Mouse (Mus musculus): ENCODE results near the gene Iqcc. TPM values are rescaled to one million over a fixed set of nuclear protein-coding genes. Genes with fewer than 3 reads are reported as not detected.

Gene Iqcc
- total and polyA plus RNA-seq, 3 experiments, result 13.0 to 30.9 (median 19.7) TPM

DNA sequence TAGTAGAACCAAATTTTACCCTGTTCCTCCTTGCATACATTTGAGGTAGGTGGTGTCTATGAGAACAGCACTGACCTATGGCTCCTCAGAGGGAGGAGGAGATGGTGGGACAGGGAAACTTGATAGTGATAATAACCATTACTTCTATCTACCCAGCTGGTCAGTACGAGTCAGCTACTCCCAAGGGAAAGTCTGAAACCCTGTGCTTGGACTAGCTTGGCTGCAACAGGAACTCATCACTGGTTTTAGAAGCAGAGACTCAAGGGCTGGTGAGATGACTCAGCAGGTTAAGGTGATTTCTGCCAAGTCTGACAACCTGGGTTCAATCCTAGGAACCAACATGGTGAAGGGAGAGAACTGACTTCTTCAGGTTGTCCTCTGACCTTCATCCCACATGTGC, 29.8 kb upstream of the Iqcc start:
- Histone ChIP-seq H3K9ac (ENCODE audit: low read depth, low read length) (no peak overlapping the region), H3K27ac (no peak overlapping the region), H3K4me3 (no peak overlapping the region), H3K79me2 (replicated peaks; ENCODE audit: control insufficient read depth, insufficient read depth, low read length) (no peaks in the 10 kb centered on the region), H3K36me3 (ENCODE audit: control insufficient read depth, insufficient read depth, low read length) (peaks cover 3% of the 10 kb centered on the region; the same call in 1 of the 2 replicates), H3K4me1 (ENCODE audit: control insufficient read depth, insufficient read depth, low read length) (no peaks in the 10 kb centered on the region), H3K27me3 (ENCODE audit: control insufficient read depth, insufficient read depth, low read length) (no peaks in the 10 kb centered on the region)
- intact Hi-C loops (cut with DNase I), result no loop called here
- no peak for DNase-seq
- no peak for TF ChIP-seq POLR2A (IDR thresholded peaks at IDR 0.05; ENCODE audit: insufficient read depth, low read depth, low read length)
- no peak for TF ChIP-seq EP300 (IDR thresholded peaks at IDR 0.05; ENCODE audit: insufficient read depth, low read depth, low read length)
- TF ChIP-seq CTCF (IDR thresholded peaks at IDR 0.05), result no peak
- WGBS, result 42% methylated on average over 1 of the region's 1 CpGs

GRCm38 (mm10) chr4:129645204-129645603, 26.3 kb upstream of the Iqcc start:
- 78% methylated on average over 6 of the region's 6 CpGs for WGBS
- H3K4me1 ChIP-seq (ENCODE audit: control insufficient read depth, insufficient read depth, low read length), result no peaks in the 10 kb centered on the region
- DNase-seq, result no peak
- no peak overlapping the region for H3K9ac ChIP-seq (ENCODE audit: low read depth, low read length)
- intact Hi-C loops (cut with DNase I), result no loop called here
- no peaks in the 10 kb centered on the region for H3K36me3 ChIP-seq (ENCODE audit: control insufficient read depth, insufficient read depth, low read length)
- H3K79me2 ChIP-seq (replicated peaks; ENCODE audit: control insufficient read depth, insufficient read depth, low read length), result no peaks in the 10 kb centered on the region
- H3K4me3 ChIP-seq, result no peak overlapping the region
- no peak overlapping the region for H3K27ac ChIP-seq
- H3K27me3 ChIP-seq (ENCODE audit: control insufficient read depth, insufficient read depth, low read length), result no peaks in the 10 kb centered on the region
- TF ChIP-seq CTCF (IDR thresholded peaks at IDR 0.05), result no peak
- no peak for TF ChIP-seq EP300 (IDR thresholded peaks at IDR 0.05; ENCODE audit: insufficient read depth, low read depth, low read length)
- TF ChIP-seq POLR2A (IDR thresholded peaks at IDR 0.05; ENCODE audit: insufficient read depth, low read depth, low read length), result no peak

DNA sequence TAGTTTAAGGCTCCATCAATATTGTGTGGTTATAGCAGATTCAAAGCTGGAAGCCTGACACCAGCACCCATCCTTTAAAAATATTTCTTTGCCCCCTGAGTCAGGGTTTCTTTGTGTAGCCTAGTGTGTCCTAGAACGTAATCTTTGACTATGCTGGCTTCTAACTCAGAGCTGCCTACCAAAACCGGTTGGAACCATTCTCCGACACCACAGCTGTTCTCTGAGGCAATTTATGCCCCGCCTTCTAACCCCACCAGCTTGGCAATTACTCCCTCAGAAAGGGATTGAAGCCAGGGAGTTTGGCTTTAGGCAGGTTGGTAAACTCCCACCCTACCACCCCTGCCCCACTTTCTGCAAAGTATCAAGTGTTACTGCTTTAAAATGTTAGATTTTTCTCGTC, 22.9 kb upstream of the Iqcc start:
- Histone ChIP-seq H3K79me2 (replicated peaks; ENCODE audit: control insufficient read depth, insufficient read depth, low read length) (no peaks in the 10 kb centered on the region; the same call in 1 of the 2 replicates), H3K9ac (ENCODE audit: low read depth, low read length) (no peak overlapping the region), H3K4me3 (no peak overlapping the region), H3K27me3 (ENCODE audit: control insufficient read depth, insufficient read depth, low read length) (no peaks in the 10 kb centered on the region), H3K27ac (no peak overlapping the region; the same call in 1 of the 2 replicates), H3K36me3 (ENCODE audit: control insufficient read depth, insufficient read depth, low read length) (peaks cover 4% of the 10 kb centered on the region; the same call in 1 of the 2 replicates), H3K4me1 (ENCODE audit: control insufficient read depth, insufficient read depth, low read length) (peaks cover 2% of the 10 kb centered on the region)
- intact Hi-C loops (cut with DNase I), result loop anchor here (2.0 kb wide), 1 partner anchor 29 kb away; no protein-coding TSS in a partner anchor
- 50% methylated on average over 5 of the region's 5 CpGs for WGBS
- TF ChIP-seq EP300 (IDR thresholded peaks at IDR 0.05; ENCODE audit: insufficient read depth, low read depth, low read length) (no peak), CTCF (IDR thresholded peaks at IDR 0.05) (no peak), POLR2A (IDR thresholded peaks at IDR 0.05; ENCODE audit: insufficient read depth, low read depth, low read length) (no peak)
- no peak for DNase-seq

DNA sequence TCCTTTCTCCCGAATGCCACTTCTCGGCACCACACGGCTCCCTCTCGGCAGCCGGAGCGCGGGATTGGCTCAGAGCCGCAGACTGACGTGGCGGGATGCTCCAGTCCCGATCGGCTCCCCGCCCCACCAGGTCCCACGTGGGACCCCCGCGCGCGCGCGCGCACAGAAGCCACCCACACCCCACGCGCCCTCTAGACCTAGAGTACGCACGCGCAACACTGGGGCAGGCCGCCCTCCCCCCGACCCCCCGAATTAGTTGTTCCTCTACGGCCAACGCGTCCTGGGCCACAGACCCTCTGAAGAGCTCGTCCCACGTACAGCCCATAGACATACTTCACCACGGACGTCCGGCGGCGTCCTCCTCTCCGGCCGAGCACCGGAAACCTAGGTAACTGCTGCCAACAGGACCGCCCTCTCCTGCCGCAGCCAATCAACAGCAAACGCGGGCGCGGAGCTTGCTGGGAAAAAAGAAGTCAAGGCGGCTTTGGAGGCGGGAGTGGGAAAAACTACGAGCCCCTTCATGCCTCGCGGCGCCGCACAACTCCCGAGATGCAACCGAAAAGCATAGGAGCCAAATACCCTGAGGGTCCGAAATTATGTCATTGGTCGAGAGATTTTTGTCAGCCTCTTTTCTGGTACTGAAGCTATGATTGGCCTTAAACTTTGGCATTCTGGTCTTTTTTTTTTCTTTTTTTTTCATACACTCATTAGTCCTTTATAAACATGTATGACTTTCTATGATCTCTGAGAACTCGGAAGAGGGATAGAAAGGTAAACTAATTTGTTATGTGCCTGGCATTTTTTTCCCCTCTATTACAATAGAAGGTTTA, 22.0 kb upstream of the Iqcc start, which contains the start of gene Txlna:
TSS of gene Txlna (minus strand) at position 428 of the 830 bp plus-strand sequence.
- peak; percentile 95 to 97 for DNase-seq
- Histone ChIP-seq H3K4me1 (ENCODE audit: control insufficient read depth, insufficient read depth, low read length) (peaks cover 2% of the 10 kb centered on the region), H3K27ac (peak within 1 kb of the TSS; percentile 83), H3K9ac (ENCODE audit: low read depth, low read length) (peak within 1 kb of the TSS; percentile 89), H3K4me3 (peak within 1 kb of the TSS; percentile 60), H3K27me3 (ENCODE audit: control insufficient read depth, insufficient read depth, low read length) (no peaks in the 10 kb centered on the region), H3K79me2 (replicated peaks; ENCODE audit: control insufficient read depth, insufficient read depth, low read length) (no peaks in the 10 kb centered on the region; the same call in 1 of the 2 replicates), H3K36me3 (ENCODE audit: control insufficient read depth, insufficient read depth, low read length) (peaks cover 4% of the 10 kb centered on the region; the same call in 1 of the 2 replicates)
- TF ChIP-seq CTCF (IDR thresholded peaks at IDR 0.05) (no peak), POLR2A (IDR thresholded peaks at IDR 0.05; ENCODE audit: insufficient read depth, low read depth, low read length) (peak; percentile 85), EP300 (IDR thresholded peaks at IDR 0.05; ENCODE audit: insufficient read depth, low read depth, low read length) (0 out of 2 replicates have a peak, but pooled peaks have one; percentile 22)
- WGBS, result under 1% methylated on average over 60 of the region's 60 CpGs
- intact Hi-C loops (cut with DNase I), result loop anchor here (1.0 kb wide), 1 partner anchor 17 kb away; no protein-coding TSS in a partner anchor

- H3K4me1 ChIP-seq (ENCODE audit: control insufficient read depth, insufficient read depth, low read length), result peaks cover 2% of the 10 kb centered on the region
- TF ChIP-seq EP300 (IDR thresholded peaks at IDR 0.05; ENCODE audit: insufficient read depth, low read depth, low read length), result no peak
- intact Hi-C loops (cut with DNase I), result loop anchor here (1.0 kb wide), 1 partner anchor 16 kb away; no protein-coding TSS in a partner anchor
- under 1% methylated on average over 17 of the region's 17 CpGs for WGBS
- peaks cover 4% of the 10 kb centered on the region; the same call in 1 of the 2 replicates for H3K36me3 ChIP-seq (ENCODE audit: control insufficient read depth, insufficient read depth, low read length)
- peak; percentile 61 to 63 for DNase-seq
- H3K27ac ChIP-seq, result peak overlapping the region; percentile 83
- H3K79me2 ChIP-seq (replicated peaks; ENCODE audit: control insufficient read depth, insufficient read depth, low read length), result no peaks in the 10 kb centered on the region; the same call in 1 of the 2 replicates
- H3K9ac ChIP-seq (ENCODE audit: low read depth, low read length), result peak overlapping the region; percentile 89
- H3K27me3 ChIP-seq (ENCODE audit: control insufficient read depth, insufficient read depth, low read length), result no peaks in the 10 kb centered on the region
- peak overlapping the region; percentile 60 for H3K4me3 ChIP-seq
Measured at GRCm38 (mm10) chr4:129640101-129640637, 21.3 kb upstream of the Iqcc start.
